Mouse (Mus musculus) testis, adult 2 months (tissue): ENCODE measurements around the gene Ddah2.

Source experiments
- CTCF ChIP-seq: fragments of 200-500 bp; IDR thresholded peaks from 2 replicates; pipeline ENCODE4 v1.5.1; 2012; ENCODE audit warnings: low read depth, mild to moderate bottlenecking, inconsistent platforms, low read length, moderate library complexity; ENCODE audit not compliant: control insufficient read depth, insufficient read depth, insufficient replicate concordance
- POLR2A ChIP-seq: fragments of 200-500 bp; IDR thresholded peaks from 2 replicates; pipeline ENCODE4 v1.6.1; 2012; ENCODE audit warnings: low read depth, mild to moderate bottlenecking, inconsistent platforms, low read length, moderate library complexity; ENCODE audit not compliant: control insufficient read depth

DNA sequence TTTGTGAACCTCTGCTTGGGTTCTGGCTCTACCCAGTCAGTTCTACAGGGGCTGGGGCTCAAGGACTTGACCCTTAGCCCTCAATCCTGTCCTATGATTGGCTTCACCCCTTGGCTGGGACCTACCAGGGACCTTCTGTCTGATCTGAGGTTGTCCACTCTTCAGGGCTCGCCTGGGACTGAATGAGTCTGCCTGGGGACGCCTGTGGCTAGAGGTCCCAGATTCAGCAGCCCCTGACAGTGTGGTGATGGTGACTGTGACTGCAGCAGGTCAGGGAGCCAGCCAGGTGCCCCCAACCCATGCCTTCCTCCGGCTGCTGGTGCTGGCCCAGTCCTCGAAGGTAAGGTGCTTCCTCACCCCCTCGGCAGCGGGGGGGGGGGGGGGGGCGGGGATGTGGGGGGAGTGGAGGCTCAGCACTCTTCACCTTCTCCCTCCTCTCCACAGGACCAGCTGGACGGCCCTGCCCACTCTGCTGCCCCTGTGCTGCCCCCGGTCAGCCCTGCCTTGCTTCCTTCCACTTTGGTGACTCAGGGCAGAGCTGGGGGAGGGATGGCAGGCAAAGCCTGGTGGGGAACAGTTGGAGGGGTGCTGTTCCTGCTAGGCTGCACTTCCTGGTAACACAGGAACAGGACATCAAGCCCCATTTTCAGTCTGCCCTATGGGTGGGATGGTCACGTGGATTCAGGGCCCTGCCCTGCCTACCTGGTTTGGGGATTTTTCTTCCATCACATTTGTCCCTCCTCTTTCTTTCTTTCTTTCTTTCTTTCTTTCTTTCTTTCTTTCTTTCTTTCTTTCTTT lies 33.9 kb upstream of the Ddah2 start:
- TF ChIP-seq CTCF = no peak
- no peak for TF ChIP-seq POLR2A
